Mouse (Mus musculus) gastrocnemius, postnatal 10 days (tissue): ENCODE results near the gene Dok4. TPM values are rescaled to one million over a fixed set of nuclear protein-coding genes. Genes with fewer than 3 reads are reported as not detected.
A peak's percentile ranks its signal among the peaks of the same experiment; 100 is the strongest.

Source experiments
- DNase-seq: peaks from one replicate; pipeline ENCODE4 v3.0.0; 2021; ENCODE audit warnings: mixed read lengths
- long read RNA-seq, 2 experiments: library from polyadenylated mRNA; stranded (forward); transcript quantifications; one replicate each; pipeline ENCODE4 v2.0.0; 2021
- total RNA-seq, 2 experiments: library from RNA; stranded (reverse); gene quantifications; 2 replicates each; pipeline ENCODE4 v1.2.3; 2021

The Dok4 gene
- total RNA-seq = 10 to 100 TPM; 11.4 TPM
- long read RNA-seq, experiment 1, transcript Dok4-201 (9 exons, 2,590 nt) = major isoform, 8 of 18 reads
- long read RNA-seq, experiment 1, partial matches to known transcripts = 2 of 18 reads
- long read RNA-seq, experiment 1, other reads (novel, unspliced or antisense) = 6 of 18 reads
- long read RNA-seq, experiment 2, transcript Dok4-201 (9 exons, 2,590 nt) = major isoform, 13 of 19 reads
- long read RNA-seq, experiment 2, partial matches to known transcripts = 2 of 19 reads
- long read RNA-seq, experiment 2, other reads (novel, unspliced or antisense) = 4 of 19 reads

GRCm38 (mm10) chr8:94876197-94876730 lies at the start of gene Dok4:
Gene Dok4, minus strand, starts transcription at chr8:94876330.
- peak; percentile 92 for DNase-seq

DNA sequence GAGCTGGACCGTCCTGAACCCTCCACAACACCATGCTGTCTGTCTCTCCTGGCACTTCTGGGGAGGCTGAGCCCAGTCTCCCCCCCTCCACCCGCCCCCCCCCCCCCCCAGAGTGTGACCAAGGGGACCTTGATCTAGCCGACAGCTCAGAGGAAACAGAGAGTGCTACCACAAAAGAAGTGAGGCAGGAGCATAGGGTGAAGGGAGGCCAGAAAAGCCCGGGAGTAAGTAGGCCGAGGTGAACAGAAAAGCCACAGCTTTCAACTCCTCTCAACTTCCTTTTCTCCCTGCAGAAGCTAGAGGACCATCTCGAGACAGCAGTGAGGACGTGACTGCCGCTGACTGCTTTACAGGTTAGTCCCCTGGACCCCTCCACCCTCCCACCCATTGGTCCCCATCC lies 47.3 kb upstream of the Dok4 start, which contains the start of gene Adgrg5:
Gene Adgrg5, plus strand, starts transcription at position 290 of the 400 bp plus-strand sequence.
- no peak for DNase-seq

GRCm38 (mm10) chr8:94922602-94923001 lies 46.5 kb upstream of the Dok4 start:
- DNase-seq = no peak

GRCm38 (mm10) chr8:94922176-94922575 lies 46.0 kb upstream of the Dok4 start:
- DNase-seq = no peak

GRCm38 (mm10) chr8:94919256-94919655 lies 43.1 kb upstream of the Dok4 start:
- no peak for DNase-seq

- DNase-seq = peak; percentile 77
Measured at GRCm38 (mm10) chr8:94917851-94918495, 41.8 kb upstream of the Dok4 start, which contains the start of gene Ccdc102a. Gene Ccdc102a, minus strand, starts transcription at chr8:94918098.

DNA sequence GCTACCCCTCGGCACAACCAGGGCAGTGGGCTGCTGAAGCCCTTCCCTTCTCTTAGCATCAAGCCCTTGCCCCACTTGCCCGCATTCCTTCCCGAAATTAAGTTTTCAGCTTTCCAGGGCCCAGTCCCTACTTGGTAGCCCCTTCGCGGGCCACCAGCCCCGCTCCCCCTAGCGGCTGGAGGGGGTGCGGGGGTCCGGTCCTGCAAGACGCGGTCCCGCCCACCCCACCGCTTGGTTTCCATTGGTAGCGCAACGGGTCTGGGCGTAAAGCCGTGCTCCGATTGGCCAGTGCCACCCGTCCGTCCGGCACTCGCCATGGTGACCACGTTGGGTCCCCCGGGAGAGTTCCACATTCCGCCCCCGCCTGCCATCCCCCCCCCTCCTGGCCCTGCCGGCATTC lies 41.2 kb upstream of the Dok4 start:
- peak; percentile 96 for DNase-seq

DNA sequence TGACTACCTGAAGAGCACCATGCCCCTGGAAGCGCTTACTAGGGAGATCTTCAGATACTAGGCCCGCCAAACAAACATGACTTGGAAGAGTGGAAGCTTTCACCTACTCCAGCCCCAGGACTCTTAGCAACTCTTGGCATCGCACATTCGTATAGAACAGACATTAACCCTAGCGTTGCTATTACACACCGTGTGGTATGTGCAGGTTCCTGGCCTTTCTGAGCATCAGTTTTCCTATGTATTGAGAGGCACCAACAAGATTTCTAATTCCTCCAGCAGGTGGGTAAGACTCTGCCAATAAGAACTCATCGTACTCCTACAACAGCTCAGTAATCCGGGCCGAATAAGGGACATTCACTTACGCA lies 40.8 kb upstream of the Dok4 start:
- no peak for DNase-seq

DNA sequence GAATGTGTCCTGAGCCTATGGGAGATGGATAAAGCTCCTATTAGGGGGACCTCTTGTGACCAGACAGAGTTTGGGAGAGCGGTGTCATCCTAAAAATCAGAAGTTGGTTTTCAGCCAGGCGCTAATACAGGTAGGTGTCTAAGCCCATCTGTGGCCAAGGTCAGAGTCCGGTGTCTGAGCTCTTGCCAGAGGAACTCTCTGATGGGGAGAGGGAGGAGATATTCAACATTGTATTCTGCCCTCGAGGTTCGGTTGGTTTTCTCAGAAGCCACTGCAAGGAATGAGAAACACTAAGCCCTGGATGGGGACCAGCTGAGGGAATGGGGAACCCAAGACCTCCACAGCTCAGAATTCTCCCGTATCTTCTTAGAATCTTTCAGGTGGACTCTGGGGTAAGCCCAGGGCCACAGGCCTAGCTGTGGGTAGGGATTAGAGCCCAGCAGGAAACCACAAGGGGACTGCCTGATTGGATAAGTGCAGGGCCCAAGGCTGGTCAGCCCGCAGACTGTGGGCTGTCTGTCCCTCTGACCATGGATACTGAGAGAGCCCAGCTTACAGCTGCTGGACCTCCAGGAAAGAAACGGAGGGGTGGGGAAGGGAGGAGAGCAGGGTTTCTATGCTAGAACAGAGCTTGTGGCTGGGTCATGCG lies 40.3 kb upstream of the Dok4 start:
- no peak for DNase-seq

GRCm38 (mm10) chr8:94914701-94915101 lies 38.6 kb upstream of the Dok4 start:
- DNase-seq = peak; percentile 68

DNA sequence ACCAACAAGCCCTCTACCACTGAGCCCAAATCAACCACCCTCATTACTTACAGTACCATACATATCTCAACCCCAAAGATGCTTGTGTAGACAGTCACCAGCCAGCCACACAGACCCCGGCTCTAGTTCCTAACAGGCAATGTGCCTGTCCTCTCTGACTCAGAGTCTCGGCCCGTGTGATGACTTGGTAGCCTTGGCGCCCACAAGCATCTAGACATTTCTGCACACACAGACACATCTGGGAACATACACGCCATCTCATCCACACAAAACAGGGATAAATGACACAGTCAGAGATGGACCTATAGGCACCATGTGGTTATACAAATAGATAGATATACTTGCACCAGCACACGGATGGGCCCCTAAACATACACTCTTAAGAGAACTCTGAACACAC lies 38.1 kb upstream of the Dok4 start:
- no peak for DNase-seq

GRCm38 (mm10) chr8:94913061-94913660 lies 37.0 kb upstream of the Dok4 start:
- peak; percentile 74 for DNase-seq

- peak; percentile 87 for DNase-seq
Measured at GRCm38 (mm10) chr8:94908847-94909246, 32.7 kb upstream of the Dok4 start.

DNA sequence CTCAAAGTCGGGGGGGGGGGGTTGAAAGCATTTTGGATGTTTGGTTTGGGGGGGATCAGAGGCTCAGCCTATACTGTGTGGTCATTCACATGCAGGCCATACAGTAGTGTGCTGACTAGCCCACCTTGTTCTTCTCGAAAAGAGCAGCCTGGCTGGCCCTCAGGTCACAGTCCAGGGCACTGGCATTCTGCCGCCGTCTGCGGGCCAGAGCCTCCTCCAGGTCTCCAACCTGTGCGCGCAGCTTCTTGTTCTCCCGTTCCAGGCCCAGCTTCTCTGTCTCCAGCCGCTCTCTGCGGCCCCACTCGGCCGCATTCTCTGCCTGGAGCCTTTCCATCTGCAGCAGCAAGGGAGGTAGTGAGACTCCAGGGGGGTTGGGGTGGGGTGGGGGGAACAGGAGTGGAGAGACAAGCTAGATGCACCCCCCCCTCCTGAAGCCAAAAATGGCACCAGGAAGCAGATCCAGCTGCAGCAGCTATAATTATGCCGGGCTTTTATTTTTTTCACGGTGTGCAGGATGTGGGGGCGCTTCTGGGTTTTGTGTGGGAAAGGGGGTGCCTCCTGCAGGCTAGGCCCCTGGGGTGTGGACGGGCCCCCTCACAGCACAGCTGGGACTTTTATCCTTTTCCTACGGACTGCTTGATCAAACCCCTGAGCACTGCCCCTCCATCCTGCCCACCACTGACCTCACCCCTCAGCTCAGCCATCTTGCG lies 31.6 kb upstream of the Dok4 start:
- no peak for DNase-seq

DNA sequence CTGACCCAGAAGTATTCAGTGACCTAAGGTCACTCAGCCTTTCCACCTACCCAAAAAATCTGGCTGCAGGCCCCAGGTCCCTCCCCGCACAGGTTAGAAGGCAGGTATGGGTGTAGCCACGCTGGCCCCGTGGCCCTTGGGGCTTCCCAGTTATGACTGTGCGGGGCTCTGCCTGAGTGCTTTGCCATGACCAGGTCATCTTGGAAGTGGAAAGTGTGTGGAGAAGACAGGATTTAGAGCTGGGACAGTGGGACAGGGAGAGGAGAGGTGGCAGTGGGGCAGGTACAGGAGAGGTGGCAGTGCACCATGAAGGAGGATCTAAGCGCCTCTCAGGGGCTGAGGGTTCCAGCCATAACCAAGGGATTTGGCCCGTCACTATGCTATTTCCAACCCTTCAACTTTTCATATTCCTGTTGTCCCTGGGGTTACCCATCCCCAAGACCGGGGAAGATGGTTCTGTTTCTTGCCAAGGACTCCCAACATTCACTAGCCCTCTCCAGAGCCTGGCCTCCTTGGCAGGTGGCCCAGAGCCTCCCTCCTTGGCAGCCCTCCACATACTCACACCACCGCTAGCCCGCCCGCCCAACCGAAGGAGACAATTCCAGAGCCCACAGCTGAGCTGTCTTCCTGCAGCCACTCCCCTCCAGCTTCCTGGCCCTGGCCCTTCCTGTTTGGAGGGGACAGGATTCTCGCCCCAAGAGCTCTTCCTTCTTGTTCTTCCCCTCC lies 28.5 kb upstream of the Dok4 start:
- DNase-seq = peak; percentile 88

DNA sequence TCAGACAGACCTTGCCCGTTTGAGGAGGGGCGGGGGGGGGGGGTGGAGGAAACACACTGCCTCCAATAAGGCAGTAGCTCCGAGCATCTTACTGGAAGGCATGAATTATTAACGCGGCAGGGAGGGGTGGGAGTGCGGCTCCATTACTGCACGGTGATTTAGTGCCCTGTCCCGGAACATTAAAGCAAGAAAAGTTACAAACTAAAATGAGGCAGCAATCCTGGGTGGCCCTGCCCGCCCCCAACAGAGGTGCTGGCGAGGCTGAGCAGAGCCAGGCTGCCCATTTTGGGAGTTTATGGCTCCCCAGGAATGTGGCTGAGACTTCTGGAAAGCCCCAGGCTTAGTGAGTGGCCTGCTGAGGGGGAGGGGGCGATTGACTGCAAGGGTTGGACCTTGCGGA lies 27.6 kb upstream of the Dok4 start:
- DNase-seq = no peak

- DNase-seq = no peak
Measured at GRCm38 (mm10) chr8:94901031-94901430, 24.9 kb upstream of the Dok4 start.

GRCm38 (mm10) chr8:94900617-94901016 lies 24.5 kb upstream of the Dok4 start:
- no peak for DNase-seq

- DNase-seq = no peak
Measured at GRCm38 (mm10) chr8:94899262-94899661, 23.1 kb upstream of the Dok4 start.

DNA sequence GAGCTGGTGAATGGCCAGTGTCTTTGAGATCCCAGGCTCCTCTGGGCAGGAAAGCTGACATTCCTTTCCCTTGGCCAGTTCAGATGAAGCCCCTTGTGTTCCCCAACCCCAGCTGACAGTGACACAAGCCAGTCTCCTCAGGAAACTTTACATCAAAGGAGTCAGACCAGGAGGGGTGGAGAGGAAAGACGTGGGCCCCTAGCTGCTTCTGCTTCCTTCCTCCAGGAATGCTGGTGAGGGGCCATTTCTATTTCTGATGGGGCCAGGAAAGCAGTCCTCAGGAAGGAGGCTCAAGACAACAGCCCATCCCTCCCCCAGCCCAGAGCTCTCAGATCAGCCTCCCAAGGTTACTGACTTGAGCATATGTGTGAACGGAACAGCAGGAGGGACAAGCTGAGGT lies 16.8 kb upstream of the Dok4 start:
- no peak for DNase-seq

- no peak for DNase-seq
Measured at GRCm38 (mm10) chr8:94888383-94889036, 12.4 kb upstream of the Dok4 start.
